Mouse (Mus musculus): ENCODE results near the gene Eefsec.

Eefsec gene

GRCm38 (mm10) chr6:88210182-88210581 lies 236.2 kb downstream of the Eefsec start:
- no peak for DNase-seq (ENCODE audit: low spot score in 2 of 2)

- DNase-seq (ENCODE audit: low spot score in 2 of 2), result no peak
Measured at GRCm38 (mm10) chr6:88209453-88209852, 236.9 kb downstream of the Eefsec start.

GRCm38 (mm10) chr6:88208321-88208720 lies 238.0 kb downstream of the Eefsec start:
- DNase-seq (ENCODE audit: low spot score in 2 of 2), result no peak

- DNase-seq (ENCODE audit: low spot score in 2 of 2), result no peak
Measured at GRCm38 (mm10) chr6:88207403-88208033, 238.8 kb downstream of the Eefsec start.
